In the genomic region with DNA sequence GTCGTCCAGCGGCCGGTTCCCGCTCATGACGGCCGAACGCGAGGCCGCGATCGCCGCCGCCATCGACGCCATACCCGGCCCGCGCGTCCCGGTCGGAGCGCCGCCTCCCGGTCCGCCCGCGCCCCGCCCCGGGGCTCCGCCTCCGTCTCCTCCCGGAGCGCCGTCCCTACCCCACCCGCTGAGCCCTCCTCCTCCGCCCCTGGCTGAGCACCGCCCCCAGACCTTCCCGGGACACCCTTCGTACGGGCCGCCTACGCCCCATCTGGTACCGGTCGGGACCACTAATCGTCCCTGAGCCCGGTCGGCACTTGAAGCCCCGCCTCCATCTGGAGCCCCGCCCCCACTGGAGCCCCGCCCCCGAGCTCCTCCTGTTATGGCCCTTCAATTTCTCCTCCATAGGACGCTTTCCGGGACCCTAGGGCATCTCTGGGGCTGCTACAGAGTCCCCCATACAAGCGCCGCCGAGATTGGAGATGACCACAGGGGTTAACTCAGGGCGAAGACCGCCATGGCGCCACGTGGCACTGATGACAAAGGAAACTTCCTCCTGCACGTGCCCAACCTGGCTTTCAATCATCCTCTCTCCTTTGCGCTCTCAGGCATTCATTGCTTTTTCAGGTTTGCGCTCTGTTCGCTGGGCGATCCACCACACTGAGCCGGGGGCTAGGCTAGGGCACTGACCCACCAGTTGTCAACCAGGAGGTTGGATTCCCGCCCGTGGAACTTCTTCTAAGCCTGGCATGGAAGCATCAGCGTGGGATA, we compare ENCODE assay signal across 8 mouse cellular contexts. TPM values are rescaled to one million over a fixed set of nuclear protein-coding genes. Genes with fewer than 3 reads are reported as not detected.
DNase-seq lines count a peak whose midpoint lies in the region; ATAC-seq lines count a peak whose summit lies in the region.

Gene 2310022B05Rik, minus strand, starts transcription at position 258 of the 762 bp plus-strand sequence.

- intact Hi-C loops in gastrocnemius, postnatal 14 days (cut with DNase I; ENCODE audit: low total_unique reads) = no loop called here

- ATAC-seq in inflammation-experienced regulatory T-cells, adult 6 months = peak; percentile 81

- peaks cover 49% of the 10 kb centered on the region for H3K4me1 ChIP-seq in megakaryocyte, embryonic 14.5 days

- peak within 1 kb of the TSS; percentile 95 for H3K4me3 ChIP-seq in megakaryocyte, embryonic 14.5 days (replicated peaks)

- H3K9me3 ChIP-seq in megakaryocyte, embryonic 14.5 days = no peaks in the 10 kb centered on the region

- peak; percentile 82 to 87 for DNase-seq in adrenal gland, adult 18-20 months (ENCODE audit: low spot score in 2 of 2)
- DNase-seq in embryo, embryonic 10.5 days (ENCODE audit: low spot score) = peak; percentile 88
- peak; percentile 91 for DNase-seq in gastrocnemius, postnatal 14 days
- peak; percentile 52 to 80 for DNase-seq in left cerebral cortex, adult 9 months (ENCODE audit: low spot score in 2 of 2)
- DNase-seq in right cerebral cortex, adult 2 months (ENCODE audit: low spot score in 2 of 2) = peak; percentile 70 to 75
- DNase-seq in urinary bladder, postnatal 10 days (ENCODE audit: low spot score) = peak; percentile 72

- no peaks in the 10 kb centered on the region for H3K36me3 ChIP-seq in megakaryocyte, embryonic 14.5 days (replicated peaks; ENCODE audit: low read length)

- peaks cover 28% of the 10 kb centered on the region for H3K27me3 ChIP-seq in megakaryocyte, embryonic 14.5 days (replicated peaks)

RNA-seq across cellular contexts. Expression of gene 2310022B05Rik, which starts in this region (rescaled TPM):
- total RNA-seq in adrenal gland, adult 18-20 months (2021) = 10 to 100 TPM; 27.4 to 34.7 TPM
- 10 to 100 TPM; 21.4 to 25.8 TPM for total RNA-seq in gastrocnemius, postnatal 14 days (2021)
- polyA plus RNA-seq in inflammation-experienced regulatory T-cells, adult 6 months (2017; shearing (Covaris generic)) = 1 to 10 TPM in 2 of 3 experiments, under 1 TPM in 1; 0.60 to 1.6 (median 1.6) TPM
- polyA plus RNA-seq in megakaryocyte, embryonic 14.5 days (2012; ENCODE audit: insufficient read depth, low replicate concordance) = 6.3 and 7.6 TPM in 2 replicates

Comparison
In these comparisons a context has a peak if more than half of its experiments do, and no peak if none do; other contexts are left out.
1. Peak in every context shown above with its lines: DNase-seq, ATAC-seq and H3K4me3 ChIP-seq.